Mouse (Mus musculus) thymus, adult 2 months (tissue): Measurements from ENCODE around the gene Limk1.

ENCODE experiments used
- CTCF ChIP-seq: fragments of 200-500 bp; IDR thresholded peaks from 2 replicates; pipeline ENCODE4 v1.5.1; 2012; ENCODE audit warnings: mild to moderate bottlenecking, control low read depth, low read length, moderate library complexity, borderline replicate concordance; ENCODE audit not compliant: control insufficient read depth, poor library complexity, insufficient read depth; ENCODE audit errors: extremely low read depth
- POLR2A ChIP-seq: fragments of 200-500 bp; IDR thresholded peaks from 2 replicates; pipeline ENCODE4 v1.6.1; 2012; ENCODE audit warnings: mild to moderate bottlenecking, low read length, control low read depth, moderate library complexity; ENCODE audit not compliant: control insufficient read depth, poor library complexity, insufficient read depth; ENCODE audit errors: extremely low read depth

GRCm38 (mm10) chr5:134614802-134615201 is 73.6 kb downstream of the Limk1 start, which contains the start of gene Lat2:
- no peak for TF ChIP-seq CTCF
- TF ChIP-seq POLR2A: no peak
